Mouse (Mus musculus) macrophage (primary cell): Measurements from ENCODE around the gene Gsk3b. TPM values are rescaled to one million over a fixed set of nuclear protein-coding genes. Genes with fewer than 3 reads are reported as not detected.

Experiments used
- H3K27ac ChIP-seq: fragments of 350-480 bp; formaldehyde crosslinking; 2 replicates; pipeline ENCODE4 v1.9.0; 2021
- H3K36me3 ChIP-seq: fragments of 350-480 bp; formaldehyde crosslinking; 2 replicates; pipeline ENCODE4 v1.9.0; 2021; ENCODE audit errors: inconsistent target
- H3K4me3 ChIP-seq: fragments of 350-480 bp; formaldehyde crosslinking; 2 replicates; pipeline ENCODE4 v1.9.0; 2021; ENCODE audit errors: inconsistent target
- H3K79me2 ChIP-seq: fragments of 350-480 bp; formaldehyde crosslinking; 2 replicates; pipeline ENCODE4 v1.9.0; 2021; ENCODE audit errors: inconsistent target
- WGBS: methylation state at CpG from one replicate; pipeline ENCODE4 v1.1.7; 2026; ENCODE audit warnings: inconsistent platforms; ENCODE audit not compliant: missing documents; 5-methylcytosine and 5-hydroxymethylcytosine counted together
- polyA plus RNA-seq: library from polyadenylated mRNA; stranded (reverse); fragments of 250-400 nt; gene quantifications from 3 replicates; pipeline ENCODE4 v1.2.4, GENCODE M21; 2018; ENCODE audit warnings: inconsistent platforms

The Gsk3b gene
- polyA plus RNA-seq, 1 experiment from 2014 or later = 38.2 TPM

GRCm38 (mm10) chr16:38290151-38290550 lies 201.3 kb downstream of the Gsk3b start:
- WGBS = 87% methylated on average over 2 of the region's 2 CpGs

DNA sequence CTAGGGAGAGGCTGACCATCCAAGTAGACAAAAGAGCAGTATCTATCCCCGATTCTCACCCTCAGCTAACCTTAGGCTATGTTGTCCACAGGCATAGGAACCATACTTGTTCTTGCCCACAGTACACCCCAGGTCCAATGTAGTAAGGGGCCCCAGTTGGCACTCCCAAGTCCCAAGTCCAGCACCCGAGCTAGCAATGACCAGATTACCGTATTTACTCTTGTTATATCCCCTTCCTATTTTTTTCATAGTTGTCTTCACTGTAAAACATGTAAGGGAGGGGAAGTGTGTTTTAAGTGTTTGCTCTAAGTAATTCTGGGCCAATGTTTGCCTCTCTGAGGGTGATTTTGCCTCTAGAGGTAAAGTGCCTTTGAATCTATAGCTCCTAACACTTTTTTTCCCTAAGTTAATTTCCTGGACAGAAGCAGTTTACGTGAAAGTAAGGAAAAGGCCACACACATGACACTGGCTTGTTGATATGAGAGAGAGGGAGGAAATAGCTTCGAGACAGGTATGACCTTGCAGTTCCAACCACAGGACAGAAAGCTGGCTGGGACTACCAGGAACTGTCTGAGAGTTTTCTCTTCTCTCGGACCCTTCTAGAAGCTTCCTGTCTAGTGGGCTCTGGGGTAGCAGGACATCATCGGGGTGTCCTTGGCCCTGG lies 206.0 kb downstream of the Gsk3b start, which contains the start of gene Nr1i2:
TSS of gene Nr1i2 (minus strand) at position 140 of the 664 bp plus-strand sequence.
- H3K27ac ChIP-seq = no peak within 1 kb of the TSS
- no peaks in the 10 kb centered on the region for H3K79me2 ChIP-seq
- H3K4me3 ChIP-seq = no peak within 1 kb of the TSS
- H3K36me3 ChIP-seq = no peaks in the 10 kb centered on the region
- 32% methylated on average over 7 of the region's 7 CpGs for WGBS

More at GRCm38 (mm10) chr16:38290151-38290550, 201.3 kb downstream of the Gsk3b start:
- Histone ChIP-seq H3K79me2 (no peaks in the 10 kb centered on the region), H3K4me3 (no peak overlapping the region), H3K36me3 (no peaks in the 10 kb centered on the region), H3K27ac (no peak overlapping the region)

- WGBS = 34% methylated on average over 5 of the region's 5 CpGs
- no peak overlapping the region for H3K27ac ChIP-seq
These were observed 206.6 kb downstream of the Gsk3b start for GRCm38 (mm10) chr16:38295349-38295930.

More at GRCm38 (mm10) chr16:38295349-38295930, 206.6 kb downstream of the Gsk3b start:
- H3K79me2 ChIP-seq = no peaks in the 10 kb centered on the region
- H3K4me3 ChIP-seq = no peak overlapping the region
- no peaks in the 10 kb centered on the region for H3K36me3 ChIP-seq

Other genes starting within 250 kb of the Gsk3b start
- not detected in 3 replicates for gene Gm36028, start 227.9 kb upstream of the Gsk3b start, polyA plus RNA-seq
- 18.6 to 33.5 TPM (median 22.0 TPM) in 3 replicates for gene Lrrc58, start 220.6 kb upstream of the Gsk3b start, polyA plus RNA-seq
- gene Gpr156, start 172.5 kb upstream of the Gsk3b start, polyA plus RNA-seq = not detected in 3 replicates
- not detected in 3 replicates for gene Nr1i2, start 205.8 kb downstream of the Gsk3b start, polyA plus RNA-seq